Mouse (Mus musculus): ENCODE data around the gene 1190005I06Rik.

The 1190005I06Rik gene

GRCm38 (mm10) chr8:120577821-120578220, 69.6 kb downstream of the 1190005I06Rik start:
- DNase-seq (ENCODE audit: low read depth): no peak

- DNase-seq (ENCODE audit: low read depth): no peak
These were observed 71.6 kb downstream of the 1190005I06Rik start for GRCm38 (mm10) chr8:120575801-120576200.

- no peak for DNase-seq (ENCODE audit: low read depth)
These were observed 72.5 kb downstream of the 1190005I06Rik start for GRCm38 (mm10) chr8:120574941-120575340.

GRCm38 (mm10) chr8:120573866-120574265, 73.6 kb downstream of the 1190005I06Rik start:
- DNase-seq (ENCODE audit: low read depth): no peak

GRCm38 (mm10) chr8:120572534-120572933, 74.9 kb downstream of the 1190005I06Rik start:
- peak; percentile 37 for DNase-seq (ENCODE audit: low read depth)

- DNase-seq (ENCODE audit: low read depth): no peak
These were observed 75.9 kb downstream of the 1190005I06Rik start for GRCm38 (mm10) chr8:120571561-120571960.

GRCm38 (mm10) chr8:120569939-120570715, 77.3 kb downstream of the 1190005I06Rik start:
- DNase-seq (ENCODE audit: low read depth): peak; percentile 78

- DNase-seq (ENCODE audit: low read depth): no peak
These were observed 78.3 kb downstream of the 1190005I06Rik start for GRCm38 (mm10) chr8:120569123-120569522.

- no peak for DNase-seq (ENCODE audit: low read depth)
These were observed 79.2 kb downstream of the 1190005I06Rik start for GRCm38 (mm10) chr8:120568164-120568798.

- no peak for DNase-seq (ENCODE audit: low read depth)
These were observed 79.7 kb downstream of the 1190005I06Rik start for GRCm38 (mm10) chr8:120567731-120568130.

GRCm38 (mm10) chr8:120566681-120567080, 80.8 kb downstream of the 1190005I06Rik start:
- DNase-seq (ENCODE audit: low read depth): no peak

GRCm38 (mm10) chr8:120565151-120565711, 82.2 kb downstream of the 1190005I06Rik start:
- no peak for DNase-seq (ENCODE audit: low read depth)

GRCm38 (mm10) chr8:120563851-120564837, 83.3 kb downstream of the 1190005I06Rik start:
- DNase-seq (ENCODE audit: low read depth): peak; percentile 38

- DNase-seq (ENCODE audit: low read depth): no peak
These were observed 84.1 kb downstream of the 1190005I06Rik start for GRCm38 (mm10) chr8:120563348-120563724.

GRCm38 (mm10) chr8:120562680-120563347, 84.6 kb downstream of the 1190005I06Rik start:
- DNase-seq (ENCODE audit: low read depth): no peak

- DNase-seq (ENCODE audit: low read depth): peak; percentile 43
These were observed 85.6 kb downstream of the 1190005I06Rik start for GRCm38 (mm10) chr8:120561539-120562435.

GRCm38 (mm10) chr8:120560535-120560934, 86.9 kb downstream of the 1190005I06Rik start:
- no peak for DNase-seq (ENCODE audit: low read depth)

GRCm38 (mm10) chr8:120559654-120560053, 87.8 kb downstream of the 1190005I06Rik start:
- DNase-seq (ENCODE audit: low read depth): no peak

All from naive thymus-derived CD4-positive, alpha-beta T cell, adult 2 months (primary cell).